Mouse (Mus musculus): ENCODE results near the gene Fbxo34.

- no peak for TF ChIP-seq GATA1 (IDR thresholded peaks at IDR 0.05; ENCODE audit: low read length)
- TF ChIP-seq TAL1 (IDR thresholded peaks at IDR 0.05; ENCODE audit: low read length) = no peak
These were observed 127.9 kb downstream of the Fbxo34 start for GRCm38 (mm10) chr14:47578086-47578485.

Measured in erythroblast, embryonic 14.5 days (primary cell).